Mouse (Mus musculus): Measurements from ENCODE around the gene Tdpoz4. TPM values are rescaled to one million over a fixed set of nuclear protein-coding genes. Genes with fewer than 3 reads are reported as not detected.
"Not testable (repeated sequence)": the region's sequence is repeated elsewhere in the genome, so short reads cannot be mapped to it uniquely, and the experiment has no call there.

Gene Tdpoz4
- total RNA-seq (2021) = not detected
- long read RNA-seq, experiment 1 = 0 reads
- long read RNA-seq, experiment 2 = 0 reads

DNA sequence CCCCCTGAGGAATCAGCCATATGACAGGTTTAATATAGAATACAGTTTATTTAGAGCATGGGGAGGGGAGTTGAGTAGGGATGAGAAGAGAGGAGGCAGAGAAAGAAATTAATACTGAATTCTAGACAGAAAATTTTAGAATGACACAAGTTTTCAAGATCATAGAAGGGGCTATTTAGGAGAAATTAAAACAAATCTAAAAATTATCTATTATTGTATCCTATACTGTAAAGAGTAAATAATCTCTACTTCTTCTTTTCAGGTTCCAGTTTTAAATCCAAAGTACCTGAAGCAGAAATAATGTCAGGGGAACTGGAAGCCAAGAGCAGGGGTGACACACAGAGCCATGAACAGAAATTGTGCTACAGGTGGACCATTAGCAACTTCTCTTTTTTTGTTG is at the start of gene Tdpoz4:
Tdpoz4 (plus strand) TSS at position 301 of the 400 bp plus-strand sequence.
- DNase-seq = not testable (repeated sequence)

DNA sequence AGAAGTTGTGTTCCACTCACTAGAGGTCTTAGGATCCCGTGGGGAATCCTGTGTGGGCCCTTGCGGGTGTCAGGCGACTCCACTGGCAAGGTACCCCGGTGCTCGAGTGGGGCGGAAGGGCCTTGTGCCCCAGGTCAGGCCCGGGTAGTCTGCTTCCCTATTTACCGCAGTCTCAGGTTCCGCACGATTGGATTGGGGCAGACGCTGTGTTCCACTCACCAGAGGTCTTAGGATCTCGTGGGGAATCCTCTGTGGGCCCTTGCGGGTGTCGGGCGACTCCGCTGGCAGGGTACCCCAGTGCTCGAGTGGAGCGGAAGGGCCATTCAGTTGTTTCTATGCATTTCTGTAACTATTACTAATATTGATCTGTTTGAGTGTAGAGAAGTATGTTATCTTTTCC is 42.2 kb upstream of the Tdpoz4 start:
- DNase-seq = not testable (repeated sequence)

DNA sequence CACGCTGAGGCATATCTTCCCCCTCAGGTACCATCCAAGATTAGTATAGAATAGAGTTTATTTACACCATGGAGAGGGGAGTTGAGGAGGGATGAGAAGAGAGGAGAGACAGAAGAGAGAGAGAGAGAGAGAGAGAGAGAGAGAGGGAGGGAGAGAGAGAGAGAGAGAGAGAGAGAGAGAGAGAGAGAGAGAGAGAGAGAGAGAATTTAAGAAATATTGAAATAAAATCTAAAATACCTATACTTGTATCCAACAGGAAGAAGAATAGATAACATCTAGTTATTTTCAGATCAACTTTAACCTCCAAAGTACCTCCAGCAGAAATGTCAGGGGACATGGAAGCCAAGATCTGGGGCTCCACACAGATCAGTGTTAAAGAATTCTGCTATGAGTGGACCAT is 23.5 kb upstream of the Tdpoz4 start, which contains the start of gene Gm5773:
Gm5773 (plus strand) TSS at position 301 of the 400 bp plus-strand sequence.
- not testable (repeated sequence) for DNase-seq

DNA sequence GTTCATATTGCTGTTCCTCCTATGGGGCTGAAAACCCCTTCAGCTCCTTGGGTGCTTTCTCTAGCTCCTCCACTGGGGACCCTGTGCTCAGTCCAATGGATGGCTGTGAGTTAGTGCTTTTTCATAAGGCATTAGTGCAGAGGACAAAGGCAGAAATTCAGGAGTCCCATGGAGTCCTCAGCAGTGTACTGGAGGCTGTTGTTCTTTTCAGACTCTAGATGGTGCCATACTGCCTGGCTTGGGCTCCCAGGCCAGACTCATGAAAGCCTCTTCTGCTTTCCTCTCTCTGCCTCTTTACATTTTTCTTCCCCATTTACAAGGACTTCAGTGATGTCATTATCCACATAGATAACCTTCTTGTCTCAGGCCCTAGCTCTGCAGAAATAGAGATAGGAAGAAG is 17.1 kb downstream of the Tdpoz4 start:
- DNase-seq = not testable (repeated sequence)

DNA sequence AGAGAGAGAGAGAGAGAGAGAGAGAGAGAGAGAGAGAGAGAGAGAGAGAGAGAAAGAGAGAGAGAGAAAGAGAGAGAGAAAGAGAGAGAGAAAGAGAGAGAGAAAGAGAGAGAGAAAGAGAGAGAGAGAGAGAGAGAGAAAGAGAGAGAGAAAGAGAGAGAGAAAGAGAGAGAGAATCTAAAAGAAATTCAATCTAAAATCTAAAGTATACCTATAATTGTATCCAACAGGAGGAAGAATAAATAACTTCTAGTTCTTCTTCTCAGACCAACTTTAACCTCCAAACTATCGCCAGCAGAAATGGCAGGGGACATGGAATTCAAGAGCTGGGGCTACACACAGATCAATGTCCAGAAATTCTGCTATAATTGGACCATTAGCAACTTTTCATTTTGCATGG is 29.5 kb downstream of the Tdpoz4 start, which contains the start of gene Tdpoz3:
Tdpoz3 (plus strand) TSS at position 301 of the 400 bp plus-strand sequence.
- DNase-seq = not testable (repeated sequence)

Other genes starting within 250 kb of the Tdpoz4 start
- gene S100a10, start 241.3 kb upstream of the Tdpoz4 start, total RNA-seq (2021) = 100 to 1,000 TPM; 131 to 166 TPM
- not detected for gene Tdpoz2, start 143.7 kb upstream of the Tdpoz4 start, total RNA-seq (2021)
- gene Tdpoz1, start 120.1 kb upstream of the Tdpoz4 start, total RNA-seq (2021) = not detected
- gene Gm37596, start 103.3 kb upstream of the Tdpoz4 start, total RNA-seq (2021) = not detected
- not detected for gene Gm5773, start 23.4 kb upstream of the Tdpoz4 start, total RNA-seq (2021)
- gene Tdpoz3, start 29.6 kb downstream of the Tdpoz4 start, total RNA-seq (2021) = not detected
- not detected for gene Gm9117, start 147.1 kb downstream of the Tdpoz4 start, total RNA-seq (2021)
- not detected for gene Tdpoz5, start 164.9 kb downstream of the Tdpoz4 start, total RNA-seq (2021)